Mouse (Mus musculus) intestine, embryonic 16.5 days (tissue): ENCODE data around the gene Gtpbp3. TPM values are rescaled to one million over a fixed set of nuclear protein-coding genes. Genes with fewer than 3 reads are reported as not detected.
A peak's percentile ranks its signal among the peaks of the same experiment; 100 is the strongest.

ENCODE experiments used
- ATAC-seq: fragments of 200-750 bp; cut with Nextera tagmentation; 2 replicates; pipeline ENCODE4 v1.8.0; 2017; ENCODE audit warnings: moderate TSS enrichment, moderate library complexity
- H3K27ac ChIP-seq: fragments of 300-500 bp; sonication (generic); 2 replicates; pipeline ENCODE4 v1.5.1; 2014; ENCODE audit warnings: mild to moderate bottlenecking, low read length
- H3K27me3 ChIP-seq: fragments of 300-500 bp; sonication (generic); replicated peaks from 2 replicates; pipeline ENCODE4 v1.6.1; 2014; ENCODE audit warnings: low read length, control low read depth, mixed read lengths; ENCODE audit not compliant: control insufficient read depth, insufficient read depth
- H3K36me3 ChIP-seq: fragments of 300-500 bp; sonication (generic); 2 replicates; pipeline ENCODE4 v1.6.1; 2014; ENCODE audit warnings: low read length, control low read depth; ENCODE audit not compliant: control insufficient read depth, insufficient read depth
- H3K4me1 ChIP-seq: fragments of 300-500 bp; sonication (generic); 2 replicates; pipeline ENCODE4 v1.6.1; 2014; ENCODE audit warnings: low read length, control low read depth, mixed read lengths; ENCODE audit not compliant: control insufficient read depth, insufficient read depth
- H3K4me2 ChIP-seq: fragments of 300-500 bp; sonication (generic); 2 replicates; pipeline ENCODE4 v1.6.1; 2014; ENCODE audit warnings: low read depth, low read length, control low read depth
- H3K4me3 ChIP-seq: fragments of 300-500 bp; sonication (generic); 2 replicates; pipeline ENCODE4 v1.5.1; 2014; ENCODE audit warnings: mild to moderate bottlenecking, low read length
- H3K9ac ChIP-seq: fragments of 300-500 bp; sonication (generic); 2 replicates; pipeline ENCODE4 v1.6.1; 2014; ENCODE audit warnings: low read depth, low read length
- H3K9me3 ChIP-seq: fragments of 300-500 bp; sonication (generic); 2 replicates; pipeline ENCODE4 v1.6.1; 2016; ENCODE audit warnings: low read length, control low read depth; ENCODE audit not compliant: control insufficient read depth
- WGBS: fragments of 180-500 bp; shearing (Covaris S2); extraction: QIAGEN DNeasy Blood & Tissue Kit; methylation state at CpG from one replicate; pipeline ENCODE4 v1.1.7; 2014; 5-methylcytosine and 5-hydroxymethylcytosine counted together
- polyA plus RNA-seq: library from polyadenylated mRNA; unstranded; fragments of >200 nt; fragmentation: Nextera tagmentation; extraction: Ambion mirVana; gene quantifications from 2 replicates; pipeline ENCODE4 v1.2.1, GENCODE M21; 2015

The Gtpbp3 gene
- polyA plus RNA-seq, 1 experiment from 2014 or later: 14.9 TPM

GRCm38 (mm10) chr8:71474785-71475701 is 12.9 kb upstream of the Gtpbp3 start:
- WGBS: 86% methylated on average over 25 of the region's 25 CpGs
- Histone ChIP-seq H3K9me3 (no peaks in the 10 kb centered on the region), H3K4me1 (peaks cover 20% of the 10 kb centered on the region), H3K9ac (peak overlapping the region; percentile 73; the same call in 1 of the 2 replicates), H3K27ac (no peak overlapping the region), H3K4me3 (0 out of 2 replicates have a peak overlapping the region, but pooled peaks have one; percentile 70), H3K4me2 (peak overlapping the region; percentile 83; the same call in 1 of the 2 replicates), H3K36me3 (peaks cover 6% of the 10 kb centered on the region), H3K27me3 (no peaks in the 10 kb centered on the region)
- no peak for ATAC-seq

- 20% methylated on average over 4 of the region's 4 CpGs for WGBS
- ATAC-seq: peak; percentile 10; the same call in 1 of the 2 replicates
- peak overlapping the region; percentile 83 for H3K4me2 ChIP-seq
- H3K36me3 ChIP-seq: peaks cover 6% of the 10 kb centered on the region
- no peaks in the 10 kb centered on the region for H3K27me3 ChIP-seq
- peaks cover 13% of the 10 kb centered on the region for H3K4me1 ChIP-seq
- H3K9ac ChIP-seq: peak overlapping the region; percentile 73
- H3K4me3 ChIP-seq: peak overlapping the region; percentile 70
- H3K27ac ChIP-seq: peak overlapping the region; percentile 88
- no peaks in the 10 kb centered on the region for H3K9me3 ChIP-seq
Measured at GRCm38 (mm10) chr8:71475702-71476075, 12.2 kb upstream of the Gtpbp3 start.

GRCm38 (mm10) chr8:71476099-71476940 is 11.6 kb upstream of the Gtpbp3 start:
- Histone ChIP-seq H3K4me3 (peak overlapping the region; percentile 70), H3K36me3 (peaks cover 6% of the 10 kb centered on the region), H3K9ac (peak overlapping the region; percentile 73), H3K27me3 (no peaks in the 10 kb centered on the region), H3K4me2 (peak overlapping the region; percentile 83), H3K9me3 (no peaks in the 10 kb centered on the region), H3K4me1 (peaks cover 11% of the 10 kb centered on the region), H3K27ac (peak overlapping the region; percentile 88)
- ATAC-seq: peak; percentile 89
- under 1% methylated on average over 105 of the region's 121 CpGs for WGBS

GRCm38 (mm10) chr8:71477196-71477845 is 10.6 kb upstream of the Gtpbp3 start:
- peak overlapping the region; percentile 73 for H3K9ac ChIP-seq
- no peak for ATAC-seq

GRCm38 (mm10) chr8:71478943-71479342 is 9.0 kb upstream of the Gtpbp3 start:
- ATAC-seq: no peak
- Histone ChIP-seq H3K9me3 (no peaks in the 10 kb centered on the region), H3K4me2 (no peak overlapping the region), H3K27ac (no peak overlapping the region), H3K4me3 (no peak overlapping the region), H3K9ac (no peak overlapping the region), H3K27me3 (no peaks in the 10 kb centered on the region), H3K4me1 (peaks cover 11% of the 10 kb centered on the region), H3K36me3 (peaks cover 6% of the 10 kb centered on the region; the same call in 1 of the 2 replicates)
- WGBS: 92% methylated on average over 11 of the region's 11 CpGs

More at GRCm38 (mm10) chr8:71477196-71477845, 10.6 kb upstream of the Gtpbp3 start:
- Histone ChIP-seq H3K36me3 (peaks cover 6% of the 10 kb centered on the region; the same call in 1 of the 2 replicates), H3K27me3 (no peaks in the 10 kb centered on the region), H3K4me2 (peak overlapping the region; percentile 83), H3K4me3 (peak overlapping the region; percentile 70), H3K4me1 (peaks cover 11% of the 10 kb centered on the region), H3K27ac (no peak overlapping the region), H3K9me3 (no peaks in the 10 kb centered on the region)
- WGBS: 50% methylated on average over 14 of the region's 14 CpGs

GRCm38 (mm10) chr8:71483932-71484331 is 4.0 kb upstream of the Gtpbp3 start:
- no peaks in the 10 kb centered on the region for H3K27me3 ChIP-seq
- H3K4me3 ChIP-seq: no peak overlapping the region
- H3K4me1 ChIP-seq: peaks cover 13% of the 10 kb centered on the region
- ATAC-seq: no peak
- 54% methylated on average over 8 of the region's 8 CpGs for WGBS
- H3K9me3 ChIP-seq: no peaks in the 10 kb centered on the region
- no peak overlapping the region for H3K27ac ChIP-seq
- H3K9ac ChIP-seq: no peak overlapping the region
- no peaks in the 10 kb centered on the region for H3K36me3 ChIP-seq
- H3K4me2 ChIP-seq: no peak overlapping the region

- 96% methylated on average over 19 of the region's 19 CpGs for WGBS
- Histone ChIP-seq H3K9me3 (no peaks in the 10 kb centered on the region), H3K27me3 (no peaks in the 10 kb centered on the region), H3K4me2 (no peak overlapping the region; the same call in 1 of the 2 replicates), H3K9ac (peak overlapping the region; percentile 86; the same call in 1 of the 2 replicates), H3K4me3 (no peak overlapping the region; the same call in 1 of the 2 replicates), H3K36me3 (no peaks in the 10 kb centered on the region), H3K4me1 (peaks cover 21% of the 10 kb centered on the region), H3K27ac (no peak overlapping the region)
- no peak for ATAC-seq
Measured at GRCm38 (mm10) chr8:71484736-71485135, 3.2 kb upstream of the Gtpbp3 start.

GRCm38 (mm10) chr8:71485142-71486135 is 2.5 kb upstream of the Gtpbp3 start, which contains the start of gene Ano8:
Gene Ano8 (minus strand): TSS chr8:71485963.
- Histone ChIP-seq H3K4me1 (peaks cover 24% of the 10 kb centered on the region), H3K4me3 (peak within 1 kb of the TSS; percentile 82), H3K27ac (peak within 1 kb of the TSS; percentile 73), H3K36me3 (no peaks in the 10 kb centered on the region), H3K9me3 (no peaks in the 10 kb centered on the region), H3K27me3 (no peaks in the 10 kb centered on the region), H3K4me2 (peak within 1 kb of the TSS; percentile 97), H3K9ac (peak within 1 kb of the TSS; percentile 86)
- 6% methylated on average over 57 of the region's 58 CpGs for WGBS
- peak; percentile 67 for ATAC-seq
